Mouse (Mus musculus) 3134 (cell line): ENCODE results near the gene Ifi203.
"Not testable (repeated sequence)": the region's sequence is repeated elsewhere in the genome, so short reads cannot be mapped to it uniquely, and the experiment has no call there.

Experiments used
- DNase-seq: peaks from one replicate; pipeline ENCODE4 v3.0.0-alpha.2; 2011; ENCODE audit warnings: low spot score; ENCODE audit not compliant: insufficient read length; ENCODE audit errors: extremely low read depth

The Ifi203 gene

GRCm38 (mm10) chr1:173905885-173906284, 36.6 kb downstream of the Ifi203 start:
- DNase-seq: not testable (repeated sequence)

GRCm38 (mm10) chr1:173889741-173890140, 52.7 kb downstream of the Ifi203 start:
- not testable (repeated sequence) for DNase-seq

GRCm38 (mm10) chr1:173887026-173887787, 55.3 kb downstream of the Ifi203 start:
- DNase-seq: not testable (repeated sequence)

GRCm38 (mm10) chr1:173880004-173880666, 62.3 kb downstream of the Ifi203 start:
- DNase-seq: peak; percentile 56

- DNase-seq: not testable (repeated sequence)
Measured at GRCm38 (mm10) chr1:173879225-173879987, 63.1 kb downstream of the Ifi203 start.

- not testable (repeated sequence) for DNase-seq
Measured at GRCm38 (mm10) chr1:173878264-173878663, 64.2 kb downstream of the Ifi203 start.

- not testable (repeated sequence) for DNase-seq
Measured at GRCm38 (mm10) chr1:173877125-173877524, 65.3 kb downstream of the Ifi203 start.
